Mouse (Mus musculus): Measurements from ENCODE around the gene Gpc6. TPM values are rescaled to one million over a fixed set of nuclear protein-coding genes. Genes with fewer than 3 reads are reported as not detected.

Gene Gpc6
- total RNA-seq, 2 experiments from 2014 or later: 18.0 to 19.5 TPM

DNA sequence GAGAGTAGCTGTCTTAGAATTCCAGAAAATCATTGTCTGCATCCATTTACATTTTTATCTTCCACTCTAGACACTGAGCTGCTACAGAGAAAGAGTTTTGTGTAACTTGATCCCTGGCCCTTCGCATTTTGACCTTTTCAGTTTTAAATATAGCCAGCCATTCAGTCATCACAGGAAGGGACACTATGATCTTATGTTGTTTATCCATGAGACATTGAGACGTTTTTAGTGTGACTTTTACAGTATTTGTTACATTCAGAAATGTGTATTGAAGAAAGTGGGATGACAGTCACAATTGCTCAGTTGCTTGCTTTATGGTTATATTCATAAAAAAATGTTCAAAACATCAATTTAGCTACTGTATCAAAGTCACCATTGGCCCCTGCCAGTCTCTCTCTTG, 130.0 kb downstream of the Gpc6 start:
- no peak for DNase-seq (ENCODE audit: low spot score in 2 of 2)

DNA sequence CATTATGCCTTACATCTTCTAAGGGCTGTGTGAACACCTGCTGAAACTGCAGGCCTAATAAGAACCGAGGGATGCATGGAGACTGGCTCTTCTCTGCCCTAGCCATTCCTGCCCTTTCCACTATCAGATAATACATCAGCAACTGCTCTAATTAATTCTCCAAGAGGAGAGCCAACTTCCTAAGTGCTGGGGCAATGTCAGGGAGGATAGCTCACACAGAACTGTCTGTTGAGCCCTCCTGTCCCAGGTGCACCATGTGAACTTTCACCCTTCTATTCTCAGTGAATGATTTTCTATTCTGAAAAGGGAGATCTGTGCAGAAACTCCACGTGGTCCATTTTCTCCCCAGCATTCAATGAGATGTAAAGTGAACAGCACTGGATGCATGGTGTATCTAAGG, 136.0 kb downstream of the Gpc6 start:
- DNase-seq (ENCODE audit: low spot score in 2 of 2): no peak

DNA sequence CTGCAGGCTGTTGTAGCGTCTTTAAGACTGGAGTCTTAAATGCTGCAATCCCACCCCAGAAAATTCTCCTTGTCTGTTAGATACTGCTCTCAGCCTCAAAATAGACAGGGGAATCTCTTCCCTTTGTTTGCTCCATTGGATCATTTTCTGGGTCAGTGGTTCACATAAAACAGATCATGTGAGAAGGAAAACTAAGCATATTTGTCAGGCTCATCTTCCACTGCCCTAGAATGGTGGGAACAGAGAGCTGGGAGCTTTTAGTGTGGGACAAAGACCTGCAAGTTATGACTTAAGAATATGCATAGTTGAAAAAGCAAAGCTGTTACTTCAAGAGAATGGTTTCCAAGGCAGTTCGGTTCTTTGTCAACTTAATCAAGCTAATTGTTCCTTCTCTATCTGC, 136.4 kb downstream of the Gpc6 start:
- no peak for DNase-seq (ENCODE audit: low spot score in 2 of 2)

DNA sequence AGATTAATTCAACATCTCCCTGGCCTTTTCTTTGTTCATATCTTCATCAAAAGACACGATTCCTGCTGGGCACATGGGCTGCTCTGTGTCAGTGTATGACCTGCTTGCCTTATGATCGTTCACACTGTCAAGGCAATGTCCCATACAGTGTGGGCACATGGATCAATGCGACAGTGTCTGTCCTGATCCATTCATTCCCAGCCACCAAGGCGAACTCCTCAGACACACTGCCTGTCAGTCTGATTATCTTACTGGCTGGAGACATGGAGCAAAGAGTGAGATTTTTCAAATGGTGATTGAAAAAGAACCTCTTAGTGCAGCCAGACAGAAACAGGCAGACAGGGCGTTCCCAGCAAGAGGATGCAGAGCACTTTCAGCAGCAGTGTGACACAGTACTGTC, 143.1 kb downstream of the Gpc6 start:
- no peak for DNase-seq (ENCODE audit: low spot score in 2 of 2)

DNA sequence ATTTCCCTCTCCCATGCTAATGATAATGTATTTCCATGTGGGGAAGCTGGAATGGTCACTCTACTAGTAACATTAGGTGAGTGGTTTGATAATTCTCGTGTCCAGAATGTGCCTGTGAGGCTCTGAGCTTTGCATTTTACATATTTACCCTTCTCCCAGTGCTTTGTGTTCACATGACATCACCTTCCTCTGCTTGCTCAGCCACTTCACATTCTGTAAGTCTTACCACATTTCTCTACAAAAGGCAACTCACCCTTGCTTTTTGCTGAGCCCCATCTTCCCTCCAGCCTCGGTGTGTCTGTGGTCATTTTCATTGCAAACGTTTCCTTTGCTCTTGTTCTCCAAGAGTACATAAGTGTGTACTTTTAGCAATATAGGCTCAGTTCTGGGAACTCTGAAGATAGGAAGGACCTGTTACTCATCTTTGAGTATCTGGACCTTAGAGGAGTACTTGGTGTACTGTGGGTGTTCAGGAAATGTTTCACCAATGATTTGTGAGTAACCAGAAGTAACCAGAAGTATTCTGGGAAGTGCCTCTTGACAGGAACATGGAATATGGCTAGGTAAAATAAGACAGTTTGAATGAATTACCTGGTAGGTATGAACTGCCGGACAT, 145.5 kb downstream of the Gpc6 start:
- no peak for DNase-seq (ENCODE audit: low spot score in 2 of 2)

DNA sequence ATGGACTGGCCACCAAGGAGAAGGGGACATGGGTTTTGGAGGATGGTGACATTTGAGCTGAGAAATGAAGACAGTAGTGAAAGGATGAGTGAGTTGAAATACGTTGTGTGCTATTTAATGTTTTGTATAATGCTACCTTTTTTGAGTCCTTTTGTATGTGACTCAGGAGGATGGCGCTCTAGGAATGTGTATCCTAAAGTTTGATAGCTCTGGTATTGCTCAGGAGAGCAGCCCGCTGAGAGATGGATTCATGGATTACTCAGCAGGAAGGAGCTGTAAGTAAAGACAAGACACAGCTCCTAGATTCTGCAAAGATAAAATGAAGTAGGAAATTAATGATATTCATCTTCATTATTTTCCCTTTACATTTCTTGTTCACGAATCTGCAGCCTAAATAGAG, 168.5 kb downstream of the Gpc6 start:
- DNase-seq (ENCODE audit: low spot score in 2 of 2): no peak

DNA sequence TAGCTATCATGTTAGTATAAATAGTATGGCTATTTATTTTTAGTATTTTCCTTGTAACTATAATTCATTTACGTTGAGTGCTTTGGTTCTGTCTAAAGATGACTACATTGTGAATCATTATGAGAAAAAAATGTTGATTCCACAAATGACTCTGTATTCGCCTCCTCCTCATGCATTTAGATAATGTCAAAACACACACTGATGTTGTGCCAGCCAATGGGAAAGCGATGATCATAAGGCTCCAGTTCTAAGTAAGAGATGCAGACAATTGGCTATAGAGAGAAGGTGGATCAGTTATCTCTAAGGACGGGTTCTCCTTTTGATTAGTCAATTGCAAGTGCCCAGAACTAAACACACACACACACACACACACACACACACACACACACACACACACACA, 181.8 kb downstream of the Gpc6 start:
- no peak for DNase-seq (ENCODE audit: low spot score in 2 of 2)

DNA sequence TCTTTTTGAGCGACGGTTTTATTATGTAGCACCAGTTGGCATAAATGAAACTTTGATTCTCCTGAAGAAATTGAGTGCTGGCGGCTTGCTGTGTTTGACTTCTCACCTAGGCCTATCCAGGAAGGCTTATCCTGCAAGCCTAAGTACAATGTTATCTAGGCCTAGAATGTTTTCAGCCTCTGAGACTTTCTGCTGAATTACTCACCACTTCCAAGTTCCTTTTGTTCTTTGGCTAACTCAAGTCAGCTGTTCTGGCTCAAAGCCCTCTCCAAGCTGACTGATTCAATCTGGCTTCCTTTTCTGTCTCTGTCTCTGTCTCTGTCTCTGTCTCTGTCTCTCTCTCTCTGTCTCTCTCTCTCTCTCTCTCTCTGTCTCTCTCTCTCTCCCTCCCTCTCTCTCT, 188.0 kb downstream of the Gpc6 start:
- no peak for DNase-seq (ENCODE audit: low spot score in 2 of 2)

DNA sequence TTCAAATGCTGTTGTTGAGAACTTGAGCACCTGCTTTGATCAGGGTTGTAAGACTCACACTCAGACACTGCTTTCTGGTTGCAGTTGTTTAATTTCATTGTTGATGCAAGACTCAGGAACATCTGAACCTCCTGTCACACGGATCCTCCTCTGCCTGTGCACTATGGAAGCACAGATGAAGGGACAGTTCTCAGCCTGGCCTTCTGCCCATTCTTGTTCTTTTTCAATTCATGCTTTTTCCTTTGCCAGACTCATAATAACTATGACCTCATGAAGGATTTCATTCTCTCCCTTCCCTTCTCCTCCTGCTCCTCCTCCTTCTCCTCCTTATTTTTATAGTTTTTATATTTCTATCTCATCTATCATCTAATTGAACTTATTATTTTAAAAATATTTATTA, 196.9 kb downstream of the Gpc6 start:
- no peak for DNase-seq (ENCODE audit: low spot score in 2 of 2)

DNA sequence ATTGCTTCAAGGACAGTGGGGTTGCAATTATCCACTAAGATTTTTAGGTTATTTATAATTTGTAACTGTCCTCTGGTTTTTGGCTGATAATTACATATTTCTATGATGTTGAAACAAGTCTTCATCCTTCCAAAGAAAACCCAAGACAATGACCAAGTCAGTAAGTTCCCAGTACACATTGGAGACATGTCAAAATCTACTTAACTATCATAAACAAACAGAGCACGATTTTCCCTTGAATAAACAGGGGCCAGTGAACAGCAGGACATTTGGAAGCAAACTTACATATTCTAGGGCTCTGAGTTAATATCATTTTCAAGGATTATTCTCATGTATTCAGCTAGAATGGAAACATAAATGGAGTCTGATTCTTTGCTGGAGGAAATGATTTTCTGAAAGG, 205.2 kb downstream of the Gpc6 start:
- no peak for DNase-seq (ENCODE audit: low spot score in 2 of 2)

DNA sequence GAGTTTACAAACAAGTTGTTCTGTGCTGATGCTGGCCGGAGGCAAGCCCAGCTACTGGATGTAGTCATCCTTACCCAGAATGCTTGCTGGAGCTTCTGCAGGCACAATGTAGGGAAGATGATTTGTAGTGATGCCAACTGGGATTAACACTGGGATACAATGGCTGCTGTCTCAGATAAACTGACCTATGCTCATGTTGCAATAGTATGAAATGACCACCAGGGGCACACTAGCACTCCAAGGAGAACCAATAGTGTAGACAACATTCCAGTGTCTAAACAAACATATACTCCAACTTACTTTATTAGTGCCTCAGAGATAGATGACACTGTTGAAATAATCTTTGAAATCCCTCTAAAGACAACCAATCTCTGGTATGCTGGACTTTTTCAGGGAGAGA, 206.2 kb downstream of the Gpc6 start:
- DNase-seq (ENCODE audit: low spot score in 2 of 2): no peak

DNA sequence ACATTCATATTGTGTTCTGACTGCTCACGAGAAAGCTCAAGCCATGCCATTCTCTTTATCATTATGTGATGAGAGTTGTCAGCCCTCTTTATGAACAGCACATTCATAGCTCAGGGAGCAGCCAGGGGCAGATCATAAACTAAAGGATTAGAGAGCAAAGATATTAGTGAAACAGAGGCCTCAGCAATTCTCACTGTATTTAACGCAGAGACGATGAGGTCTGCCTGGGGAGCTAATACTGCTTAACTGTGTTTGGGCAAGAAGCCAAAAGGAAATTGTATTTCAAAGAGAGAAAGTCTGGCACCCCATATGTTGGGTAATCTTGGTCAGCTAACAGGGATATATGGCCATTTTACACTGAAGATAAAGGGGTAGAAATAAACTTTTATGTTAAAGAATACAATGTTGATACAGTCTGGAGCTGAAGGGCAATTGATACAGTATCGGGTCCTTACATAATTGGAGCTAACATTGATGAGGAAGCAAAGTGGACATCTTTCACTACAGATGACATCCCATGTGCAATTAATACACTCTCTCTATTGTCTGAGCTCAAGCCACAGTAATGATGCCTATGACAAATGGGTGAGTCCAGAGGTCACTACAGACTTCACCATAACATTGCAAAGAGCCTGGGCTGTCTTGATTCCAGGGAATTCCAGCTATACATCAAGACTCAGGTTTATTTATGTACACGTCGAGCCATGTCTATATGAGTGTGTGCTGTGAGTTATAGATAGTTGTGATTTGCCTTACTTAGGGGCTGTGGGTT, 216.1 kb downstream of the Gpc6 start:
- DNase-seq (ENCODE audit: low spot score in 2 of 2): no peak

DNA sequence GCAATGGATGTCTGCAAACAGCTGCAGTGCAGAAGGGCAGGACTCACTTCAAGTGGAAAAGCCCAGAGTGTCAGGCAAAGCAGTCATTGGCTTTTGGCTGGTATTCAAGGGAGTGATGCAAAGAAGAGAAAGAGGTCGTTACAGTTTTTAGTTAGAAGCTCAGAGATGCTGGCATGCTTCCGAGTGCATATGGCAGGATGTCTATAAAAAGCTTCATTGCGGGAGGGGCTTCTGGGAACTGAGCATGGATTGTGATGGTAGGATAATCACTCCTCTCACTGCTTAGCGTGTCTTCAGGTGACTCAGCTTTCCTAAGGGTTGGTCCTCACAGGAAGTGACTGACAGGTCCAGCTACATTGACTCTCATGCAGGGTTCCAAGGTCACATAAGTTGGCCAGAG, 221.0 kb downstream of the Gpc6 start:
- peak in 1 of 2 experiments; percentile 23 for DNase-seq (ENCODE audit: low spot score in 2 of 2)

DNA sequence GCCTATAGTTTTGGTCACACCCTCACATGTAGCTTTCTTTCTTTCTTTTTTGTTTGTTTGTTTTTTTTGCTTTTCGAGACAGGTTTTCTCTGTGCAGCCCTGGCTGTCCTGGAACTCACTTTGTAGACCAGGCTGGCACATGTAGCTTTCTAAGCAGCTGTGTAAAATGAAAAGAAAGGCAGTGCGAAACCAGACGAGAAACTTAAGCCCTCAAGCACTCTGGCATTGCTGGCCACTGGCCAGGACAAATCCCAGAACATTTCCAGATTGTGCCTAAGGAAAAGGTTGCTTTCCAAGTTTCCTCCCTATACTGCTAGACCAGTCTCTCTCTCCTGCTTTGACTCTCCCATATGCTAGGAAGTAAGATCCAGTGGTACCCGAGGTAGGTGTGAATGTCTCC, 221.6 kb downstream of the Gpc6 start:
- no peak for DNase-seq (ENCODE audit: low spot score in 2 of 2)

DNA sequence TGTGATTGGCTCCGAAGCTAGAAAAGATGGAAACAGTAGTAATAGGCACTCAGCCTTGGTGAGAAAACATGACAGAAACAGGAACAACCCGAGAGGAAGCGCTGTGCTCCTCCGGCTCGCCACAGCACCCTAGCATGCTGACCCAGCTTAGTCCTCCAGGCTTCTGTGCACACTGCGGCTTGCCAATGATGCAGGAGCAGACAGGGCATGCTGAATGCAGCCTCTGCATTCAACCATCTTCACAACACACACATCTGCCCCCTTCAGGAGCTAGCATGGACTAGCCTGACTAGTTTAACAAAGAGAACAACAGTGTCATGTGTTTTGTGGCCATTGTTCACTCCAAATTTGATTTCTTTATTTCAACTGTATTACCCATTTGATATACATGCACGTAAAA, 226.5 kb downstream of the Gpc6 start:
- no peak for DNase-seq (ENCODE audit: low spot score in 2 of 2)

DNA sequence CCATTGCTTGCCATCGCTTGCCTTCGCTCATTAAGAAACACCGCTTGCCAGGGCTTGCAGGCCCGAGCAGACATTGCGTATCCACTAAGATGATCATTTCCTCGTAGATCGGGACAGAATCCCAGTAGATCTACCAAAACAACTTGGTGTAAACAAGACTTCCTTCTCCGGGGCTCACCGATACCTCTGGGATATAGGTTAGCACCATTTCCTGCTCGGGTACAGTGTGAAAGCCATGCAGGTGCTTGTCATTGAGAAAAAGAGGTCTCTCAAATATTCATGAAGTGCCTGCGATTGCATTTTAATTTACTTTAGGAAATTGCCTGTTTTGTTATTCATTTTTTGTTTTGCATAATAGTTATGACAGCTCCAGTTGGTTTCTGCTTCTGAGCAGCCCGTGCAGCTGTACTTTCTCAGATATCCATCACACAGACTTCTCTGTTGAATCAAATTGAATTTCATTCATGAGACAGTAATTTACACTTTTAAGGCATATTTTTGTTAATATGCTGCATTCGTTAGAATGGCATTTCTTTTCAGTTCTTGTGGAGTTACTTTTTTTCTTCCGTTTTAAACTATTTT, 230.9 kb downstream of the Gpc6 start:
- DNase-seq (ENCODE audit: low spot score in 2 of 2): no peak

DNA sequence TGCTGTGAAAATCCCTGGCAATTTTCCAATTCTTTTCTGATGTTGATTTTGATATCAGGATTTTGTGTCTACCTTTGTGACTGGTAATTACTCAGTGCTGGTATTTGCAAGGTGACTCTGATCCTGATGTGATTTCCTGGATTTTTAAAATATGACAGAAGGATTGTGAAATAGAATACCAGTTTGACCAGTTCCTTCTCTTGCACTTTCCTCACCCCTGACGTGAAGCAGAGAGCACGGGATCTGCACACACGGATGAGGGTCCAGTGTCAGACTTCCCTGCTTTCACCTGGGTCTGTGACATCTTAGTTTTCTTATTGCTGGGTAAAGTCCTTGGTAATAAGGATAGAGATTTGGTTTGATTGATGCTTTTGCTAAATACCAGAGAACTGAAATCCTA, 232.3 kb downstream of the Gpc6 start:
- DNase-seq (ENCODE audit: low spot score in 2 of 2): no peak

DNA sequence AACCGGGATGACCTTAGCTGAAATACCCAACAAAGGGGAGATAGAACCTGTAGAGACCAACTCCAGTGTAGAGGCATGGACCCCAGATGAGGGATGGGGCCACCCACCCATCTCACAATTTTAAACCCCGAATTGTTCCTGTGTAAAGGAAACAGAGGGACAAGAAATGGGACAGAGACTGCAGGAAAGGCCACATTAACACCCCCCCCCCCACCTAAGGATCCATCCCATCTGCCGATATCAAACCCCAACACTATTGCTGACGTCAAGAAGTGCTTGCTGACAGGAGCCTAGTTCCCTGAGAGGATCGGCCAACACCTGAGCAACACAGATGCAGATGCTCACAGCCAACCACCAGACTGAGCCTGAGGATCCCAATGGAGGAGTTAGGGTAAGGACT, 241.2 kb downstream of the Gpc6 start:
- no peak for DNase-seq (ENCODE audit: low spot score in 2 of 2)

DNA sequence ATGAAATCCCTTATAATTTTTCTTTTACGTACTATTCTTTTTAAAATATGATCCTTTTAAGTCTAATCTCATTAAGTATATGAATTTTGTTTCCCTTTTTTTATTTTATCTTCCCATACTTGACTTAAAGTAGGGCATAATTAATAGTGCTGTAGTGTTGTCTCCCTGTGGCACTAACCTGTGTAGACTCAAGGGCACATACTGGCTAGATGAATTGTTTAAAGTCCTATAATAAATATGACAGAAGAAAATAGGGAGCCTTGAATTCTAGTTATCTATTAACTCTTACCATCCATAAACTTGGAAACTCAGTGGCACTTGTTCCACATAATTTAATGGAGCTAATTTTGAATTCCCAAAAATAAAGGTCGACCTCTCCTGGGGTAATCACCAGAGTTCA, 268.2 kb downstream of the Gpc6 start:
- no peak for DNase-seq (ENCODE audit: low spot score in 2 of 2)

DNA sequence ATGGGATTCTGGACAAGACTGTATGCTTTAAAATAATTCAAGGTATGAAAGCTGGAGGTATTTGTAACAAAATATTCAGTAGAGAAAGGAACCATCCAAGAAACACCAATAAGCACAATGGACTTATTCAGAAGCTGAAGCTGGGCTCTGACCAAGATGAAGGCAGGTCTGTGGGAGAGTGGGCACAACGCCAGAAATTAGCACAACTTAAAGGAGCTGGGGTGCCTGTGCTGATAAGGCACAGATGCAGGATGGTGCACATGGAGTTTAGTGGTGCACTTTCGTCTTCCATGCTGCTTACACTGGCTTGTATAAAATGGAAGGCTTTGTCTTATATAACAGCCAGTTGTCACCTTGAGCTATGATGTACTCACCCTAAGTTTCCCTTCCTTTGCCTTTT, 276.9 kb downstream of the Gpc6 start:
- no peak for DNase-seq (ENCODE audit: low spot score in 2 of 2)

DNA sequence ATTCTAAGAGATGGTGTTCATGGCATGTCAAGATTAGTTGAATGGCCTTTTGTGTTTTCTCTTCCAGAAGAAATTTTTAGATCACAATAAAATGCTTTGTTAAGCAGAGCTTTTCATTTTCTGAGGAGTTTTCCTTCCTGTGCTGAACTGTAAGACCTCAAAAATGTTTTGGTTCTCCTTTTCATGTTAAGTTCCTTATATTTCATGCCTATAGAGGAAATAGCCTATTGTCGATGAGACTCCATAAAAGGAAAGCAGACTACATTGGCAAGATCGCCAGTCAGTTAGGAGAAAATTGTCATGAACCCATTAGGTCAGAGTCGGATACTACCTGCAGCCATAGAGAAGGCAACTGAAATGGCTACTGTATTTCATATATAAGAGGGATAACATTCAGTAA, 278.8 kb downstream of the Gpc6 start:
- no peak for DNase-seq (ENCODE audit: low spot score in 2 of 2)

DNA sequence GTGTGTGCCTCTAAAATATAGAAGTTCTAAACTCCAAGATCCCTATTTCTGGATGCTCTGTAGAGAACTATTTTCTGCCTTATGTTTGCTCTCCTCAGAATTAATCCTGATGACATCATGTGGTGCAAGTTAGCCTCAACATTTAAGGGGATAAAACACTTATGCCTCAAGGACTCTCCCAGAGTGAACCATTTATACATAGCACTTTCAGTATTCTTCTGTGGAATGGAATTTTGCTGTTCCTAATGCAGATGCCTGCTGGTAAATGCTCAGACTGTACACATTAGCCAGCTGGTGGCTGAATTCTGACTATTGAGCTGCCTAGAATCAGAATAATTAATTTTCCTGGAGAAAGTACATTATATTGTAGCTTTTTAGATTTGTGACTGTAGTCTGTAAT, 289.3 kb downstream of the Gpc6 start:
- no peak for DNase-seq (ENCODE audit: low spot score in 2 of 2)

DNA sequence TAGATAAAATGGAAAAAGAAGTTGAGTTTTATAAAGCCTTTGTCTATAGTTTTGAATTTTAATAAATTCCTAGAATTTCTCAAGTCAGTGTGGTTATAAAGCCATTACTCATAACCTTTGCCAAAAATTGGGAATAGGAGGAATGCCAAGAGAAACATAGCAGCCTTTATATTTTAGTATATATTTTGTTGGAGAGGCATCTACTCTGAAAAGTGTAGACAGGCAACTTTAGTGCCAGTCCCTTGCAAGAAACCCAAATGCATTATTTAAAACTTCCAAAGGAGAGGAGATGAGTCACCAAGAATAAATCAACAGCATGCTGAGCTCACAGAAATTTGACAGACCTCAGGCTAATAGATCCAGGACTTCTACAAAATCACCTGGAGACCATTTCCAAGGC, 301.8 kb downstream of the Gpc6 start:
- no peak for DNase-seq (ENCODE audit: low spot score in 2 of 2)

All from layer of hippocampus, postnatal 10 days (tissue).